Mouse (Mus musculus) stomach, embryonic 16.5 days (tissue): ENCODE measurements around the gene Gadl1. TPM values are rescaled to one million over a fixed set of nuclear protein-coding genes. Genes with fewer than 3 reads are reported as not detected.

Experiments
- ATAC-seq: fragments of 200-750 bp; cut with Nextera tagmentation; 2 replicates; pipeline ENCODE4 v1.8.0; 2017; ENCODE audit warnings: moderate number of reproducible peaks, moderate TSS enrichment; ENCODE audit not compliant: insufficient read depth, low FRiP score
- H3K27ac ChIP-seq: fragments of 300-500 bp; sonication (generic); 2 replicates; pipeline ENCODE4 v1.5.1; 2014; ENCODE audit warnings: low read length
- H3K27me3 ChIP-seq: fragments of 300-500 bp; sonication (generic); 2 replicates; pipeline ENCODE4 v1.6.1; 2014; ENCODE audit warnings: low read length, control low read depth, mixed read lengths; ENCODE audit not compliant: control insufficient read depth, insufficient read depth
- H3K36me3 ChIP-seq: fragments of 300-500 bp; sonication (generic); 2 replicates; pipeline ENCODE4 v1.6.1; 2014; ENCODE audit warnings: low read length; ENCODE audit not compliant: control insufficient read depth, insufficient read depth
- H3K4me1 ChIP-seq: fragments of 300-500 bp; sonication (generic); 2 replicates; pipeline ENCODE4 v1.6.1; 2014; ENCODE audit warnings: low read length, control low read depth, mixed read lengths; ENCODE audit not compliant: control insufficient read depth, insufficient read depth
- H3K4me2 ChIP-seq: fragments of 300-500 bp; sonication (generic); 2 replicates; pipeline ENCODE4 v1.6.1; 2014; ENCODE audit warnings: low read depth, low read length, mixed read lengths
- H3K4me3 ChIP-seq: fragments of 300-500 bp; sonication (generic); replicated peaks from 2 replicates; pipeline ENCODE4 v1.5.1; 2014; ENCODE audit warnings: mild to moderate bottlenecking, low read length
- H3K9ac ChIP-seq: fragments of 300-500 bp; sonication (generic); 2 replicates; pipeline ENCODE4 v1.6.1; 2014; ENCODE audit warnings: low read length
- H3K9me3 ChIP-seq: fragments of 300-500 bp; sonication (generic); replicated peaks from 2 replicates; pipeline ENCODE4 v1.6.1; 2016; ENCODE audit warnings: low read length, control low read depth; ENCODE audit not compliant: control insufficient read depth
- WGBS: fragments of 180-500 bp; shearing (Covaris S2); extraction: QIAGEN DNeasy Blood & Tissue Kit; methylation state at CpG from one replicate; pipeline ENCODE4 v1.1.7; 2014; 5-methylcytosine and 5-hydroxymethylcytosine counted together
- polyA plus RNA-seq: library from polyadenylated mRNA; unstranded; fragments of >200 nt; fragmentation: Nextera tagmentation; extraction: Ambion mirVana; gene quantifications from 2 replicates; pipeline ENCODE4 v1.2.1, GENCODE M21; 2015

Gadl1 gene
- polyA plus RNA-seq, 1 experiment from 2014 or later: 0.71 TPM

DNA sequence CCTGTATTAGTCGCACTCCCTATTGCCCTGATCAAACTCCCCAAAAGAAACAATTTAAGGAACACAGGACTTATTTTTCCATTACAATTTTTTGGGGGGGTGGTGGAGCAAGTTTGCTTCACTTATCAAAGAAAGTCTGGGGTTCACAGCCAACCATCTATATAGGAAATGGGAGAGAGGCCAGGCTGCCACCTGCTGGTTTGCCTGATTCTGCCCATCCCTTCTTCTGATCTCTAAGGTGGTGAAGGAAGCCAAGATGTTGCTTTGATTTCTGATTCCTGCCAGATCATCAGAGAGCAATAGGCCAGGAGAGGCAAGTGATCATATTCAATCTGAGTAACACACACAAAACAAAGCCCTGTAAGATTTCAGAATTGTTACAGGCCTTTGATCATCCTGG, 14.8 kb downstream of the Gadl1 start:
- H3K36me3 ChIP-seq: no peaks in the 10 kb centered on the region
- ATAC-seq: no peak
- H3K27ac ChIP-seq: no peak overlapping the region
- H3K4me1 ChIP-seq: no peaks in the 10 kb centered on the region
- H3K27me3 ChIP-seq: no peaks in the 10 kb centered on the region
- 93% methylated on average over 1 of the region's 1 CpGs for WGBS
- H3K9ac ChIP-seq: no peak overlapping the region
- H3K4me2 ChIP-seq: no peak overlapping the region
- no peaks in the 10 kb centered on the region for H3K9me3 ChIP-seq
- no peak overlapping the region for H3K4me3 ChIP-seq

DNA sequence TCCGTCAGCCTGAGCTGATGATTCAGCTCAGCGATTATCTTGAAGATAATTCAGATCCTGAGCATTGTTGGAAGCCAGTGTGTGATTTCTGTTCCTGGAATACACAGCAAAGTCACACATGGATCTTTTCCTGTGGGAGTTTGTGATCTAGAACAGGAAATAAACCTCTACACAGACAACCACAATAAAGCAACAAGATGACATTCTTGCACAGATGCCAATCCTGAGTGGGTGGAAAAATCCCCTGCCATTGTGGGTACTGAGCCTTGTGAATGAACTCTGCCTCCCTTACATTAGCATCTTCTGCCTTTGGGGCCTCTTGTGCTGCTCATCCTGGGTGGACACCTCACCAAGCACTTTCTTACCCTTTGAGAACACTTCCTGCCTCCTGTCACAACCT, 22.5 kb downstream of the Gadl1 start:
- Histone ChIP-seq H3K4me1 (no peaks in the 10 kb centered on the region), H3K4me3 (no peak overlapping the region), H3K36me3 (no peaks in the 10 kb centered on the region), H3K9ac (no peak overlapping the region), H3K9me3 (no peaks in the 10 kb centered on the region), H3K27me3 (no peaks in the 10 kb centered on the region), H3K4me2 (no peak overlapping the region), H3K27ac (no peak overlapping the region)
- 71% methylated on average over 2 of the region's 2 CpGs for WGBS
- no peak for ATAC-seq

DNA sequence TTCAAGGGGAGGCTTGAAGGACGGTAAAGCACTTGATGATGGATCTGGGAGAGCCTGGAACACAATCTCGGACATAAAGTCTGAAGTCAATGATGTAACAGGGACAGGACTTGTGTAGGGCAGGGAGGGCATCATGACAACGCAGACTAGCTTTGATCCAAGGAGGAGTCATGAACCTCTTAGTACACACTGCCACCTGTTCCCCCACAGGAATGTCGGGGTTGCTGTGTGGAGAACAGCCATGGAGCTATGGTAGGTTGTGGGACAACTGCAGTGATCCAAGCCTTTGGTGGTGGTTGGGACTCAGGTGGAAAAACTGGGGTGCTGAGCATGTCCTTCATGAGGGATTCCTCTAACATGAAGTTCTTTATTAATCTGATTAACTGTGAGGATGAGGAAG, 23.5 kb downstream of the Gadl1 start:
- WGBS: 89% methylated on average over 4 of the region's 4 CpGs

GRCm38 (mm10) chr9:115933243-115933964, 24.1 kb downstream of the Gadl1 start:
- Histone ChIP-seq H3K4me3 (no peak overlapping the region), H3K4me1 (no peaks in the 10 kb centered on the region), H3K9ac (no peak overlapping the region), H3K27ac (no peak overlapping the region), H3K36me3 (no peaks in the 10 kb centered on the region), H3K27me3 (no peaks in the 10 kb centered on the region), H3K4me2 (no peak overlapping the region), H3K9me3 (0 out of 2 replicates have a peak, but pooled peaks cover 4% of the 10 kb centered on the region)
- 45% methylated on average over 7 of the region's 7 CpGs for WGBS
- ATAC-seq: no peak

More for the DNA sequence above, 23.5 kb downstream of the Gadl1 start:
- H3K4me3 ChIP-seq: no peak overlapping the region
- ATAC-seq: no peak
- H3K27ac ChIP-seq: no peak overlapping the region
- H3K4me1 ChIP-seq: no peaks in the 10 kb centered on the region
- H3K9me3 ChIP-seq: no peaks in the 10 kb centered on the region
- H3K4me2 ChIP-seq: no peak overlapping the region
- no peak overlapping the region for H3K9ac ChIP-seq
- no peaks in the 10 kb centered on the region for H3K27me3 ChIP-seq
- no peaks in the 10 kb centered on the region for H3K36me3 ChIP-seq

DNA sequence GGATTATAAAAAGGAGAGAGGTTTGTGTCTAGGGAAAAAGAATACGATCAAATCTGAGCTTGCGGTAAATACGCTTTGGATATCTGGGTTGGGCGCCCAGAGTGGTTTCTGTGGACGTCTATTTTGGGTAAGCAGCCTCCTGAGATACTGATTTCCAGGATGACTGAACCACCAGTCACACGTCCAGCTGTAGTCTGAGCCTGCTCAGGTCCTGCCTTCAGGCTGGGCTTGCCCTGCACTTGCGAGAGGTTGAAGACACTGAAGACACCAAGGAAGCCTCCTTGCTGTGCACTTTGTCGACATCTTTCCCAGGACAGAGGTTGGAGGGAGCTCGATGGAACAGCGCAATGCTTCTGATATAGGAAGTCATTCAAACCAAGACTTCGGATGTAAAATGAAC, 25.0 kb downstream of the Gadl1 start:
- no peak overlapping the region for H3K4me3 ChIP-seq
- 86% methylated on average over 11 of the region's 11 CpGs for WGBS
- no peak overlapping the region for H3K27ac ChIP-seq
- no peaks in the 10 kb centered on the region for H3K27me3 ChIP-seq
- H3K4me2 ChIP-seq: no peak overlapping the region
- 0 out of 2 replicates have a peak, but pooled peaks cover 4% of the 10 kb centered on the region for H3K9me3 ChIP-seq
- no peaks in the 10 kb centered on the region for H3K36me3 ChIP-seq
- no peak for ATAC-seq
- no peaks in the 10 kb centered on the region for H3K4me1 ChIP-seq
- no peak overlapping the region for H3K9ac ChIP-seq

DNA sequence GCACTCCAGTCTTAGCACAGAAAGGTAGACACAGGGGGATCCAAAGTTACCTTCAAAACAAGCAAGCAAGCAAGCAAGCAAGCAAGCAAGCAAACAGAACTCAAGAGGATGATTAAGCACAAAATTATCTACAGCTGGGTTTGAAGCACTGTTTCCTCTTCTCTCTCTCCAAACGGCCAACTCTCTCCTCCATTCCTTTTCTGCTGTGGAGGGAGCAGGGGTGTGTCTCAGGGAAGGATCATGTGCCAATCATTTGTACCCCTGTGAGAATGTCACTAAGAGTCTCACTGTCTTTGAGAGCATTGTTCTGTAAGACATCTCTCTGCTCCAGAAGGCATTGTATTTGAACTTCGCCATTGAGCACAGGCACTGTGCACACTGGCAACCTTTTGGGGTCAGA, 27.1 kb downstream of the Gadl1 start:
- no peak for ATAC-seq
- H3K4me3 ChIP-seq: no peak overlapping the region
- H3K9ac ChIP-seq: no peak overlapping the region
- 50% methylated on average over 2 of the region's 2 CpGs for WGBS
- no peak overlapping the region for H3K4me2 ChIP-seq
- no peak overlapping the region for H3K27ac ChIP-seq
- no peaks in the 10 kb centered on the region for H3K4me1 ChIP-seq
- H3K27me3 ChIP-seq: no peaks in the 10 kb centered on the region
- 0 out of 2 replicates have a peak, but pooled peaks cover 4% of the 10 kb centered on the region for H3K9me3 ChIP-seq
- H3K36me3 ChIP-seq: no peaks in the 10 kb centered on the region

GRCm38 (mm10) chr9:115937915-115938314, 28.7 kb downstream of the Gadl1 start:
- WGBS: 95% methylated on average over 5 of the region's 5 CpGs
- H3K4me2 ChIP-seq: no peak overlapping the region
- no peak overlapping the region for H3K27ac ChIP-seq
- H3K9me3 ChIP-seq: 0 out of 2 replicates have a peak, but pooled peaks cover 4% of the 10 kb centered on the region
- ATAC-seq: no peak
- no peaks in the 10 kb centered on the region for H3K4me1 ChIP-seq
- no peak overlapping the region for H3K9ac ChIP-seq
- no peaks in the 10 kb centered on the region for H3K27me3 ChIP-seq
- no peaks in the 10 kb centered on the region for H3K36me3 ChIP-seq
- H3K4me3 ChIP-seq: no peak overlapping the region

- no peak overlapping the region for H3K4me2 ChIP-seq
- H3K9ac ChIP-seq: no peak overlapping the region
- H3K4me3 ChIP-seq: no peak overlapping the region
- no peaks in the 10 kb centered on the region for H3K27me3 ChIP-seq
- H3K4me1 ChIP-seq: no peaks in the 10 kb centered on the region
- WGBS: 67% methylated on average over 3 of the region's 3 CpGs
- no peak overlapping the region for H3K27ac ChIP-seq
- H3K36me3 ChIP-seq: no peaks in the 10 kb centered on the region
- H3K9me3 ChIP-seq: 0 out of 2 replicates have a peak, but pooled peaks cover 4% of the 10 kb centered on the region
- ATAC-seq: no peak
Measured at GRCm38 (mm10) chr9:115939420-115939819, 30.2 kb downstream of the Gadl1 start.

DNA sequence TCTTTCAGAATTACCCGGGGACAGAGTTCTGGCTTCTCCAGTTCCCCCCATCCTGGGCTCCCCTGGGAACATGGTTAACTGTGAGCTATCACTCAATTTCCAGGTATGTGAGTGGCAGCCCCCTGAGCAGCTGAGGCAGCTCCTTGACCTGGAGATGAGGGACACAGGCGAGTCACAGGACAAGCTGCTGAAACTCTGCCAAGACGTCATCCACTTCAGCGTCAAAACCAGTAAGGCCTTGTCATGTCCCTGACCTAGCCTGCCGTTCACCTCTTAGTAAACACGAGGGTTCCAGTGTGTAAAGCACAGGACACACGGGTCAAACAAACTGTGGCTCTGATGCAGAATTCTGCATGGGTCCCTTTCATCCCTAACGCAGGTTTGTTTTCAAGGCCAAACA, 31.9 kb downstream of the Gadl1 start:
- Histone ChIP-seq H3K36me3 (no peaks in the 10 kb centered on the region), H3K4me2 (no peak overlapping the region), H3K9ac (no peak overlapping the region), H3K9me3 (0 out of 2 replicates have a peak, but pooled peaks cover 4% of the 10 kb centered on the region), H3K27ac (no peak overlapping the region), H3K27me3 (no peaks in the 10 kb centered on the region), H3K4me1 (no peaks in the 10 kb centered on the region), H3K4me3 (no peak overlapping the region)
- WGBS: 47% methylated on average over 8 of the region's 8 CpGs
- ATAC-seq: no peak
